Mouse (Mus musculus) lung, postnatal 0 days (tissue): Measurements from ENCODE around the gene Naa80. TPM values are rescaled to one million over a fixed set of nuclear protein-coding genes. Genes with fewer than 3 reads are reported as not detected.

Experiments used
- ATAC-seq: fragments of 200-750 bp; cut with Nextera tagmentation; 2 replicates; pipeline ENCODE4 v1.8.0; 2017; ENCODE audit warnings: moderate library complexity
- DNase-seq: peaks from one replicate; pipeline ENCODE4 v3.0.0-alpha.2; 2016; ENCODE audit warnings: low spot score
- H3K27ac ChIP-seq: fragments of 300-500 bp; sonication (generic); 2 replicates; pipeline ENCODE4 v1.5.1; 2014; ENCODE audit warnings: antibody characterized with exemption, mild to moderate bottlenecking, low read length, mixed read lengths
- H3K27me3 ChIP-seq: fragments of 300-500 bp; sonication (generic); replicated peaks from 2 replicates; pipeline ENCODE4 v1.6.1; 2014; ENCODE audit warnings: low read length, mixed read lengths; ENCODE audit not compliant: insufficient read depth
- H3K36me3 ChIP-seq: fragments of 300-500 bp; sonication (generic); 2 replicates; pipeline ENCODE4 v1.6.1; 2014; ENCODE audit warnings: low read length, mixed read lengths; ENCODE audit not compliant: insufficient read depth
- H3K4me1 ChIP-seq: fragments of 300-500 bp; sonication (generic); 2 replicates; pipeline ENCODE4 v1.6.1; 2014; ENCODE audit warnings: antibody characterized with exemption, low read depth, low read length, mixed read lengths; ENCODE audit not compliant: insufficient read depth
- H3K4me2 ChIP-seq: fragments of 300-500 bp; sonication (generic); replicated peaks from 2 replicates; pipeline ENCODE4 v1.6.1; 2014; ENCODE audit warnings: low read depth, mild to moderate bottlenecking, low read length, moderate library complexity, mixed read lengths
- H3K4me3 ChIP-seq: fragments of 300-500 bp; sonication (generic); 2 replicates; pipeline ENCODE4 v1.5.1; 2014; ENCODE audit warnings: low read depth, low read length
- H3K9ac ChIP-seq: fragments of 300-500 bp; sonication (generic); replicated peaks from 2 replicates; pipeline ENCODE4 v1.6.1; 2014; ENCODE audit warnings: low read depth, mild to moderate bottlenecking
- H3K9me3 ChIP-seq: fragments of 300-500 bp; sonication (generic); 2 replicates; pipeline ENCODE4 v1.6.1; 2016; ENCODE audit warnings: low read length, mixed read lengths
- CTCF ChIP-seq: IDR thresholded peaks from 2 replicates; pipeline ENCODE4 v1.5.1; 2016; ENCODE audit warnings: antibody characterized with exemption, mild to moderate bottlenecking
- EP300 ChIP-seq: IDR thresholded peaks from 2 replicates; pipeline ENCODE4 v1.6.1; 2016; ENCODE audit warnings: antibody characterized with exemption, mild to moderate bottlenecking, control low read depth
- WGBS: fragments of 180-500 bp; shearing (Covaris S2); extraction: QIAGEN DNeasy Blood & Tissue Kit; methylation state at CpG from one replicate; pipeline ENCODE4 v1.1.7; 2014; 5-methylcytosine and 5-hydroxymethylcytosine counted together
- polyA plus RNA-seq: library from polyadenylated mRNA; unstranded; fragments of >200 nt; fragmentation: Nextera tagmentation; extraction: Ambion mirVana; gene quantifications from 2 replicates; pipeline ENCODE4 v1.2.1, GENCODE M21; 2015

Naa80 gene
- polyA plus RNA-seq, 1 experiment from 2014 or later, result 22.0 TPM

- Histone ChIP-seq H3K9me3 (no peaks in the 10 kb centered on the region), H3K27me3 (no peaks in the 10 kb centered on the region), H3K27ac (no peak overlapping the region), H3K4me2 (no peak overlapping the region), H3K9ac (no peak overlapping the region), H3K36me3 (0 out of 2 replicates have a peak, but pooled peaks cover 6% of the 10 kb centered on the region), H3K4me1 (peaks cover 26% of the 10 kb centered on the region), H3K4me3 (no peak overlapping the region)
- 92% methylated on average over 10 of the region's 10 CpGs for WGBS
- ATAC-seq (no peak), DNase-seq (no peak)
- TF ChIP-seq CTCF (no peak), EP300 (no peak)
Measured at GRCm38 (mm10) chr9:107548820-107549219, 29.9 kb upstream of the Naa80 start.

- WGBS, result 69% methylated on average over 20 of the region's 20 CpGs
- no peaks in the 10 kb centered on the region for H3K9me3 ChIP-seq
- H3K4me2 ChIP-seq, result no peak overlapping the region
- 0 out of 2 replicates have a peak, but pooled peaks cover under 1% of the 10 kb centered on the region for H3K36me3 ChIP-seq
- DNase-seq (no peak), ATAC-seq (no peak)
- H3K27me3 ChIP-seq, result no peaks in the 10 kb centered on the region
- no peak overlapping the region for H3K9ac ChIP-seq
- no peak overlapping the region for H3K4me3 ChIP-seq
- peaks cover 28% of the 10 kb centered on the region for H3K4me1 ChIP-seq
- TF ChIP-seq EP300, result no peak
- TF ChIP-seq CTCF, result no peak
- H3K27ac ChIP-seq, result no peak overlapping the region
Measured at GRCm38 (mm10) chr9:107549297-107550074, 29.2 kb upstream of the Naa80 start.

GRCm38 (mm10) chr9:107550491-107551116, 28.1 kb upstream of the Naa80 start:
- H3K9ac ChIP-seq, result 0 out of 2 replicates have a peak overlapping the region, but pooled peaks have one; percentile 39
- no peaks in the 10 kb centered on the region for H3K27me3 ChIP-seq
- no peak overlapping the region for H3K27ac ChIP-seq
- no peaks in the 10 kb centered on the region for H3K36me3 ChIP-seq
- no peak overlapping the region for H3K4me3 ChIP-seq
- WGBS, result 38% methylated on average over 23 of the region's 23 CpGs
- no peak for ATAC-seq
- no peak for TF ChIP-seq CTCF
- no peak for TF ChIP-seq EP300
- H3K4me2 ChIP-seq, result peak overlapping the region; percentile 68
- peaks cover 28% of the 10 kb centered on the region for H3K4me1 ChIP-seq
- peak; percentile 57 for DNase-seq
- H3K9me3 ChIP-seq, result no peaks in the 10 kb centered on the region

GRCm38 (mm10) chr9:107551117-107551889, 27.4 kb upstream of the Naa80 start, which contains the start of gene Rassf1:
Gene Rassf1, plus strand, starts transcription at chr9:107551555.
- Histone ChIP-seq H3K4me1 (peaks cover 32% of the 10 kb centered on the region), H3K27me3 (no peaks in the 10 kb centered on the region), H3K9me3 (no peaks in the 10 kb centered on the region), H3K4me3 (peak within 1 kb of the TSS; percentile 42), H3K27ac (0 out of 2 replicates have a peak within 1 kb of the TSS, but pooled peaks have one; percentile 26), H3K4me2 (peak within 1 kb of the TSS; percentile 68), H3K36me3 (no peaks in the 10 kb centered on the region), H3K9ac (peak within 1 kb of the TSS; percentile 39; the same call in 1 of the 2 replicates)
- TF ChIP-seq CTCF, result no peak
- TF ChIP-seq EP300, result no peak
- 4% methylated on average over 61 of the region's 63 CpGs for WGBS
- ATAC-seq, result peak; percentile 15
- DNase-seq, result peak; percentile 75

GRCm38 (mm10) chr9:107551890-107552355, 26.8 kb upstream of the Naa80 start:
- 5% methylated on average over 8 of the region's 8 CpGs for WGBS
- no peaks in the 10 kb centered on the region for H3K36me3 ChIP-seq
- H3K27me3 ChIP-seq, result no peaks in the 10 kb centered on the region
- ATAC-seq (no peak), DNase-seq (no peak)
- peak overlapping the region; percentile 68 for H3K4me2 ChIP-seq
- peaks cover 38% of the 10 kb centered on the region for H3K4me1 ChIP-seq
- peak overlapping the region; percentile 39; the same call in 1 of the 2 replicates for H3K9ac ChIP-seq
- H3K27ac ChIP-seq, result 0 out of 2 replicates have a peak overlapping the region, but pooled peaks have one; percentile 26
- peak overlapping the region; percentile 42 for H3K4me3 ChIP-seq
- no peaks in the 10 kb centered on the region for H3K9me3 ChIP-seq
- TF ChIP-seq CTCF, result no peak
- TF ChIP-seq EP300, result no peak
